Mouse (Mus musculus) C2C12 (cell line): ENCODE results near the gene Gm44805.

ENCODE experiments used
- CTCF ChIP-seq: IDR thresholded peaks from one replicate; pipeline ENCODE4 v1.5.1; 2011; ENCODE audit not compliant: control insufficient read depth, insufficient read depth, insufficient read length
- MYOG ChIP-seq: IDR thresholded peaks from one replicate; pipeline ENCODE4 v1.6.1; 2011; ENCODE audit not compliant: control insufficient read depth, insufficient read length; ENCODE audit errors: extremely low read depth

- TF ChIP-seq CTCF (no peak), MYOG (no peak)
These were observed 35.6 kb upstream of the Gm44805 start for GRCm38 (mm10) chr7:19716822-19717221.
